21 mouse cellular contexts compared by ENCODE assay signal in the genomic region with DNA sequence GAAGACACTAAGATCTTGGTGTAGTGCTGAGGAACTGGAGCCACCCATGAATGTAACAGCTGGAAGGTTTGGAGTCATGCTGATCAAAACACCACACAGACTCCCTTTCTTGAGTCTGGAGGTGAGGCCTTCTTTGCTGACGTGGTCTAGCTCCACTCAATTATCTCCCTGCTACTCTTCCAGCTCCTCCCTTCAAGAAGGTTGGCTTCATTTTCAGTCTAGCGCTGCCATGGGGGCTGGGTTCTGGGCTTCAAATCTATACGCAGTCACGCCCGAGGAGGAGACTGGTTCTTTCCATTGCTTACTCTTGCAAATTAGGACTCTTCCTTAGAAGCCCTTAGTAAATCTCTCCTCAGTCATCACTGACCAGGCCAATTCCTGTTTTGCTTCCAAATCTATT.
"Had no signal": no experiment of that assay in that cellular context is flagged by ENCODE, and none has a peak within 500 bp of the region (broad histone marks: within the 10 kb centered on the region; RNA-seq: fewer than 3 reads in every experiment).

No protein-coding gene starts in this region.

- H3K36me3 ChIP-seq: midbrain, embryonic 10.5 days; midbrain, embryonic 12.5 days; neural tube, embryonic 13.5 days; neural tube, embryonic 15.5 days; stomach, embryonic 15.5 days had no signal

- H3K4me3 ChIP-seq: megakaryocyte, embryonic 14.5 days; midbrain, embryonic 10.5 days; midbrain, embryonic 12.5 days; myocyte; neural tube, embryonic 13.5 days; neural tube, embryonic 15.5 days; stomach, embryonic 15.5 days had no signal

- H3K4me1 ChIP-seq: neural tube, embryonic 13.5 days; neural tube, embryonic 15.5 days; stomach, embryonic 15.5 days had no signal

- ATAC-seq: midbrain, embryonic 16.5 days had no signal

- H3K4me2 ChIP-seq: lung, embryonic 14.5 days; midbrain, embryonic 12.5 days; neural tube, embryonic 13.5 days; neural tube, embryonic 15.5 days; stomach, embryonic 15.5 days had no signal

- DNase-seq: lung, adult 18-20 months; lung, embryonic 14.5 days; lung, postnatal 10 days; lung, postnatal 4 days; midbrain, embryonic 14.5 days; retina, postnatal 1 day; right cerebral cortex, adult 18-20 months; right cerebral cortex, postnatal 25 days; right cerebral cortex, postnatal 4 days; thymus, adult 2 months; thymus, postnatal 25 days; thymus, postnatal 4 days had no signal

- H3K27me3 ChIP-seq: megakaryocyte, embryonic 14.5 days; stomach, embryonic 15.5 days had no signal

- H3K9me3 ChIP-seq: megakaryocyte, embryonic 14.5 days; midbrain, embryonic 10.5 days; midbrain, embryonic 12.5 days; neural tube, embryonic 13.5 days; neural tube, embryonic 15.5 days; stomach, embryonic 15.5 days had no signal

- H3K9ac ChIP-seq: lung, embryonic 14.5 days; midbrain, embryonic 12.5 days; neural tube, embryonic 13.5 days; neural tube, embryonic 15.5 days; stomach, embryonic 15.5 days had no signal

- H3K27ac ChIP-seq: midbrain, embryonic 10.5 days; midbrain, embryonic 12.5 days; neural tube, embryonic 13.5 days; neural tube, embryonic 15.5 days; stomach, embryonic 15.5 days; stomach, postnatal 0 days had no signal
